Mouse (Mus musculus) spleen, adult 2 months (tissue): ENCODE measurements around the gene Irf4.

Experiments used
- CTCF ChIP-seq: fragments of 200-500 bp; IDR thresholded peaks from 2 replicates; pipeline ENCODE4 v1.5.1; 2011; ENCODE audit warnings: mild to moderate bottlenecking, inconsistent platforms; ENCODE audit not compliant: insufficient read depth, insufficient read length, insufficient replicate concordance; ENCODE audit errors: extremely low read depth
- POLR2A ChIP-seq: fragments of 200-500 bp; IDR thresholded peaks from 2 replicates; pipeline ENCODE4 v1.6.1; 2011; ENCODE audit warnings: low read depth, low read length, inconsistent platforms

GRCm38 (mm10) chr13:30814256-30814655, 65.2 kb downstream of the Irf4 start:
- TF ChIP-seq CTCF (no peak), POLR2A (no peak)
